Comparison of ENCODE assay signal across 31 mouse cellular contexts in genomic region chr11:54317361-54317760, GRCm38 (mm10). TPM values are rescaled to one million over a fixed set of nuclear protein-coding genes. Genes with fewer than 3 reads are reported as not detected.
DNase-seq lines count a peak whose midpoint lies in the region; ATAC-seq and TF ChIP-seq lines count a peak whose summit lies in the region.
"Had no signal": no experiment of that assay in that cellular context is flagged by ENCODE, and none has a peak within 500 bp of the region (broad histone marks: within the 10 kb centered on the region; RNA-seq: fewer than 3 reads in every experiment).

No protein-coding gene starts in this region.

- H3K27ac ChIP-seq in gastrocnemius, adult 2 months: peak overlapping the region; percentile 74
- peak overlapping the region; percentile 78; the same call in 1 of the 2 replicates for H3K27ac ChIP-seq in left cerebral cortex, adult 2 months
- no peak overlapping the region for H3K27ac ChIP-seq in midbrain, embryonic 11.5 days (ENCODE audit: low read depth, low read length)
- H3K27ac ChIP-seq: embryonic facial prominence, embryonic 15.5 days; heart, embryonic 15.5 days; hindbrain, embryonic 15.5 days; limb, embryonic 12.5 days; macrophage; midbrain, embryonic 12.5 days had no signal

- peak; percentile 20 for DNase-seq in gastrocnemius, adult 2 months
- DNase-seq in gastrocnemius, adult 18-20 months (ENCODE audit: low spot score): no peak
- DNase-seq in left cerebral cortex, adult 2 months (ENCODE audit: extremely low spot score in 1 of 2, low spot score in 2 of 2): peak; percentile 33 to 57
- no peak for DNase-seq in left cerebral cortex, postnatal 10 days (ENCODE audit: extremely low spot score in 1 of 2, low spot score in 2 of 2)
- peak; percentile 82 for DNase-seq in brain, adult 2 months (ENCODE audit: low read depth, low spot score)
- peak; percentile 56 to 59 for DNase-seq in layer of hippocampus, postnatal 36 days
- DNase-seq in midbrain, embryonic 11.5 days (ENCODE audit: low spot score, missing footprints): no peak
- DNase-seq: adrenal gland, postnatal 14 days; cerebellum, adult 9-10 months; heart, postnatal 36 days; kidney, adult 2 months; kidney, postnatal 10 days; liver, postnatal 0 days; retina, postnatal 1 day had no signal

- no peak for ATAC-seq in midbrain, embryonic 11.5 days (ENCODE audit: low FRiP score)
- ATAC-seq: CD4-positive, CD25-positive, alpha-beta regulatory T cell, adult 4 months; forebrain, embryonic 16.5 days; liver, postnatal 0 days; lung, postnatal 0 days had no signal

- no peak overlapping the region for H3K4me3 ChIP-seq in gastrocnemius, adult 2 months
- peak overlapping the region; percentile 21; the same call in 1 of the 2 replicates for H3K4me3 ChIP-seq in left cerebral cortex, adult 2 months
- H3K4me3 ChIP-seq in midbrain, embryonic 11.5 days (ENCODE audit: low read depth, low read length): no peak overlapping the region
- H3K4me3 ChIP-seq: embryonic facial prominence, embryonic 15.5 days; heart, embryonic 15.5 days; hindbrain, embryonic 15.5 days; limb, embryonic 12.5 days; midbrain, embryonic 12.5 days had no signal

- peaks cover 28% of the 10 kb centered on the region for H3K4me1 ChIP-seq in midbrain, embryonic 11.5 days (ENCODE audit: control insufficient read depth, insufficient read depth, low read length)
- H3K4me1 ChIP-seq: embryonic facial prominence, embryonic 15.5 days had no signal

- intact Hi-C loops in gastrocnemius, adult 2 months (cut with DNase I): no loop called here
- intact Hi-C loops in left cerebral cortex, adult 2 months (cut with DNase I): loop anchor here (2.0 kb wide), 1 partner anchor 49 kb away; no protein-coding TSS in a partner anchor
- intact Hi-C loops in left cerebral cortex, postnatal 10 days (cut with DNase I): no loop called here

- H3K27me3 ChIP-seq in midbrain, embryonic 11.5 days (ENCODE audit: control insufficient read depth, insufficient read depth, low read length): no peaks in the 10 kb centered on the region
- H3K27me3 ChIP-seq: embryonic facial prominence, embryonic 15.5 days; heart, embryonic 15.5 days; hindbrain, embryonic 15.5 days; limb, embryonic 12.5 days; midbrain, embryonic 12.5 days had no signal

- H3K36me3 ChIP-seq in midbrain, embryonic 11.5 days (ENCODE audit: control insufficient read depth, insufficient read depth, low read length): no peaks in the 10 kb centered on the region; the same call in 1 of the 2 replicates
- H3K36me3 ChIP-seq: embryonic facial prominence, embryonic 15.5 days; heart, embryonic 15.5 days; limb, embryonic 12.5 days had no signal

- H3K9ac ChIP-seq in midbrain, embryonic 11.5 days (ENCODE audit: low read length): no peak overlapping the region
- H3K9ac ChIP-seq: embryonic facial prominence, embryonic 15.5 days; heart, embryonic 15.5 days; hindbrain, embryonic 15.5 days; limb, embryonic 12.5 days; liver, postnatal 0 days; midbrain, embryonic 12.5 days had no signal

- WGBS in midbrain, embryonic 11.5 days: 92% methylated on average over 8 of the region's 8 CpGs

- H3K4me2 ChIP-seq in midbrain, embryonic 11.5 days: no peak overlapping the region
- H3K4me2 ChIP-seq: embryonic facial prominence, embryonic 15.5 days; heart, embryonic 15.5 days; hindbrain, embryonic 15.5 days; limb, embryonic 12.5 days; liver, embryonic 11.5 days; midbrain, embryonic 12.5 days had no signal

- no peak for TF ChIP-seq CTCF in gastrocnemius, adult 2 months (IDR thresholded peaks at IDR 0.05)
- no peak for TF ChIP-seq CTCF in left cerebral cortex, adult 2 months (IDR thresholded peaks at IDR 0.05)

- H3K9me3 ChIP-seq in midbrain, embryonic 11.5 days (ENCODE audit: control insufficient read depth, low read length): no peaks in the 10 kb centered on the region
- H3K9me3 ChIP-seq: embryonic facial prominence, embryonic 15.5 days; heart, embryonic 15.5 days; hindbrain, embryonic 15.5 days; limb, embryonic 12.5 days; midbrain, embryonic 12.5 days had no signal

RNA-seq across cellular contexts. Expression of gene Acsl6, which starts 13.8 kb away (rescaled TPM):
- 10 to 100 TPM; 21.9 to 23.1 TPM for total RNA-seq in gastrocnemius, adult 2 months (2021)
- 10 to 100 TPM; 23.3 to 30.9 TPM for total RNA-seq in gastrocnemius, adult 18-20 months (2021)
- total RNA-seq in left cerebral cortex, adult 2 months (2021): 100 to 1,000 TPM; 200 to 201 TPM
- total RNA-seq in left cerebral cortex, postnatal 10 days (2021): 100 to 1,000 TPM; 134 to 136 TPM
- 100 to 1,000 TPM; 181 to 196 TPM for total RNA-seq in layer of hippocampus, postnatal 36 days (2021)
- polyA plus RNA-seq in midbrain, embryonic 11.5 days (2014; fragmentation: Nextera tagmentation; extraction: Ambion mirVana): 20.4 and 22.4 TPM in 2 replicates
- polyA plus RNA-seq: CD4-positive, CD25-positive, alpha-beta regulatory T cell, adult 4 months; macrophage had no signal

RNA-seq across cellular contexts. Expression of gene Il3, which starts 50.3 kb away (rescaled TPM):
- not detected for total RNA-seq in gastrocnemius, adult 2 months (2021)
- not detected for total RNA-seq in gastrocnemius, adult 18-20 months (2021)
- not detected for total RNA-seq in left cerebral cortex, adult 2 months (2021)
- total RNA-seq in left cerebral cortex, postnatal 10 days (2021): not detected
- not detected for total RNA-seq in layer of hippocampus, postnatal 36 days (2021)
- not detected in 2 replicates for polyA plus RNA-seq in midbrain, embryonic 11.5 days (2014; fragmentation: Nextera tagmentation; extraction: Ambion mirVana)
- total RNA-seq: adrenal gland, postnatal 14 days; common myeloid progenitor, adult 5-6 weeks; gastrocnemius, postnatal 4 days; heart, postnatal 36 days; left cerebral cortex, adult 8-10 months had no signal
- polyA plus RNA-seq: brain, embryonic 14.5 days; CD4-positive, CD25-positive, alpha-beta regulatory T cell, adult 4 months; embryonic facial prominence, embryonic 15.5 days; forebrain, embryonic 16.5 days; heart, embryonic 15.5 days; hindbrain, embryonic 15.5 days; intestine, embryonic 14.5 days; kidney, adult 2 months; limb, embryonic 12.5 days; liver, embryonic 11.5 days; liver, postnatal 0 days; lung, postnatal 0 days; macrophage; midbrain, embryonic 12.5 days; spleen, adult 2 months; testis, adult 2 months had no signal

RNA-seq across cellular contexts. Expression of gene Meikin, which starts 53.1 kb away (rescaled TPM):
- not detected for total RNA-seq in gastrocnemius, adult 2 months (2021)
- not detected for total RNA-seq in gastrocnemius, adult 18-20 months (2021)
- total RNA-seq in left cerebral cortex, adult 2 months (2021): not detected
- not detected for total RNA-seq in left cerebral cortex, postnatal 10 days (2021)
- total RNA-seq in layer of hippocampus, postnatal 36 days (2021): not detected
- not detected in 2 replicates for polyA plus RNA-seq in midbrain, embryonic 11.5 days (2014; fragmentation: Nextera tagmentation; extraction: Ambion mirVana)
- total RNA-seq: adrenal gland, postnatal 14 days; common myeloid progenitor, adult 5-6 weeks; gastrocnemius, postnatal 4 days; heart, postnatal 36 days; left cerebral cortex, adult 8-10 months had no signal
- polyA plus RNA-seq: brain, embryonic 14.5 days; CD4-positive, CD25-positive, alpha-beta regulatory T cell, adult 4 months; embryonic facial prominence, embryonic 15.5 days; forebrain, embryonic 16.5 days; heart, embryonic 15.5 days; hindbrain, embryonic 15.5 days; intestine, embryonic 14.5 days; kidney, adult 2 months; limb, embryonic 12.5 days; liver, embryonic 11.5 days; liver, postnatal 0 days; lung, postnatal 0 days; macrophage; midbrain, embryonic 12.5 days; spleen, adult 2 months had no signal

Comparison
In these comparisons a context has a peak if more than half of its experiments do, and no peak if none do; other contexts are left out.
1. DNase-seq: peak in gastrocnemius, adult 2 months (single experiment), left cerebral cortex, adult 2 months (2 of 2), brain, adult 2 months (single experiment) and layer of hippocampus, postnatal 36 days (2 of 2); none in gastrocnemius, adult 18-20 months (single experiment), left cerebral cortex, postnatal 10 days (0 of 2) and midbrain, embryonic 11.5 days (single experiment).
2. RNA of gene Acsl6, which starts 13.8 kb away (total RNA-seq): 200 to 201 TPM in left cerebral cortex, adult 2 months, 181 to 196 TPM in layer of hippocampus, postnatal 36 days and 134 to 136 TPM in left cerebral cortex, postnatal 10 days; 23.3 to 30.9 TPM in gastrocnemius, adult 18-20 months and 21.9 to 23.1 TPM in gastrocnemius, adult 2 months; every median in the first group is over 4 times any median in the second.